Mouse (Mus musculus): ENCODE data around the gene Glcci1. TPM values are rescaled to one million over a fixed set of nuclear protein-coding genes. Genes with fewer than 3 reads are reported as not detected.

Glcci1 gene
- total and polyA plus RNA-seq, 2 experiments from 2014 or later: 5.1 to 11.1 TPM

- peaks cover 15% of the 10 kb centered on the region for H3K36me3 ChIP-seq (ENCODE audit: insufficient read depth, low read length)
- no peak for ATAC-seq (ENCODE audit: low FRiP score)
- TF ChIP-seq CTCF (IDR thresholded peaks at IDR 0.05): no peak
- H3K4me3 ChIP-seq (ENCODE audit: low read depth, low read length): no peak overlapping the region
- 77% methylated on average over 8 of the region's 8 CpGs for WGBS
- H3K27ac ChIP-seq (ENCODE audit: low read depth, low read length): no peak overlapping the region
- DNase-seq (ENCODE audit: low spot score): no peak
- H3K4me1 ChIP-seq (ENCODE audit: insufficient read depth, low read length): no peaks in the 10 kb centered on the region
- no peak overlapping the region for H3K4me2 ChIP-seq (ENCODE audit: low read depth, low read length, poor library complexity, severe bottlenecking)
- H3K9ac ChIP-seq (replicated peaks; ENCODE audit: low read length, poor library complexity, severe bottlenecking): no peak overlapping the region
- H3K27me3 ChIP-seq (ENCODE audit: insufficient read depth, low read length): no peaks in the 10 kb centered on the region
- no peaks in the 10 kb centered on the region for H3K9me3 ChIP-seq (ENCODE audit: low read length)
These were observed 122.0 kb downstream of the Glcci1 start for GRCm38 (mm10) chr6:8631362-8631761.

- ATAC-seq (ENCODE audit: low FRiP score) (no peak), DNase-seq (ENCODE audit: low spot score) (no peak)
- WGBS: 77% methylated on average over 5 of the region's 5 CpGs
- H3K4me2 ChIP-seq (ENCODE audit: low read depth, low read length, poor library complexity, severe bottlenecking): no peak overlapping the region
- no peak overlapping the region for H3K27ac ChIP-seq (ENCODE audit: low read depth, low read length)
- no peak overlapping the region for H3K4me3 ChIP-seq (ENCODE audit: low read depth, low read length)
- H3K27me3 ChIP-seq (ENCODE audit: insufficient read depth, low read length): no peaks in the 10 kb centered on the region
- H3K4me1 ChIP-seq (ENCODE audit: insufficient read depth, low read length): no peaks in the 10 kb centered on the region
- peaks cover 15% of the 10 kb centered on the region for H3K36me3 ChIP-seq (ENCODE audit: insufficient read depth, low read length)
- TF ChIP-seq CTCF (IDR thresholded peaks at IDR 0.05): no peak
- no peak overlapping the region for H3K9ac ChIP-seq (replicated peaks; ENCODE audit: low read length, poor library complexity, severe bottlenecking)
- H3K9me3 ChIP-seq (ENCODE audit: low read length): no peaks in the 10 kb centered on the region
These were observed 122.7 kb downstream of the Glcci1 start for GRCm38 (mm10) chr6:8631986-8632632.

- H3K4me3 ChIP-seq (ENCODE audit: low read depth, low read length): no peak overlapping the region
- no peaks in the 10 kb centered on the region for H3K4me1 ChIP-seq (ENCODE audit: insufficient read depth, low read length)
- no peak for TF ChIP-seq CTCF (IDR thresholded peaks at IDR 0.05)
- no peaks in the 10 kb centered on the region for H3K27me3 ChIP-seq (ENCODE audit: insufficient read depth, low read length)
- no peak overlapping the region for H3K9ac ChIP-seq (replicated peaks; ENCODE audit: low read length, poor library complexity, severe bottlenecking)
- 95% methylated on average over 4 of the region's 4 CpGs for WGBS
- no peak for DNase-seq (ENCODE audit: low spot score)
- no peak overlapping the region for H3K4me2 ChIP-seq (ENCODE audit: low read depth, low read length, poor library complexity, severe bottlenecking)
- no peak overlapping the region for H3K27ac ChIP-seq (ENCODE audit: low read depth, low read length)
- ATAC-seq (ENCODE audit: low FRiP score): no peak
- no peaks in the 10 kb centered on the region for H3K9me3 ChIP-seq (ENCODE audit: low read length)
- H3K36me3 ChIP-seq (ENCODE audit: insufficient read depth, low read length): peaks cover 15% of the 10 kb centered on the region
These were observed 123.3 kb downstream of the Glcci1 start for GRCm38 (mm10) chr6:8632701-8633100.

GRCm38 (mm10) chr6:8638122-8638521, 128.7 kb downstream of the Glcci1 start:
- DNase-seq (ENCODE audit: low spot score) (no peak), ATAC-seq (ENCODE audit: low FRiP score) (no peak)
- TF ChIP-seq CTCF (IDR thresholded peaks at IDR 0.05): no peak
- H3K9ac ChIP-seq (replicated peaks; ENCODE audit: low read length, poor library complexity, severe bottlenecking): no peak overlapping the region
- no peaks in the 10 kb centered on the region for H3K9me3 ChIP-seq (ENCODE audit: low read length)
- 82% methylated on average over 4 of the region's 4 CpGs for WGBS
- H3K27ac ChIP-seq (ENCODE audit: low read depth, low read length): no peak overlapping the region
- no peaks in the 10 kb centered on the region for H3K27me3 ChIP-seq (ENCODE audit: insufficient read depth, low read length)
- H3K4me3 ChIP-seq (ENCODE audit: low read depth, low read length): no peak overlapping the region
- H3K4me2 ChIP-seq (ENCODE audit: low read depth, low read length, poor library complexity, severe bottlenecking): no peak overlapping the region
- H3K4me1 ChIP-seq (ENCODE audit: insufficient read depth, low read length): no peaks in the 10 kb centered on the region
- peaks cover 3% of the 10 kb centered on the region for H3K36me3 ChIP-seq (ENCODE audit: insufficient read depth, low read length)

- no peak for ATAC-seq (ENCODE audit: low FRiP score)
- H3K9me3 ChIP-seq (ENCODE audit: low read length): no peaks in the 10 kb centered on the region
- H3K4me1 ChIP-seq (ENCODE audit: insufficient read depth, low read length): no peaks in the 10 kb centered on the region
- WGBS: 94% methylated on average over 4 of the region's 4 CpGs
- TF ChIP-seq CTCF (IDR thresholded peaks at IDR 0.05): no peak
- peaks cover 3% of the 10 kb centered on the region for H3K36me3 ChIP-seq (ENCODE audit: insufficient read depth, low read length)
- no peak overlapping the region for H3K9ac ChIP-seq (replicated peaks; ENCODE audit: low read length, poor library complexity, severe bottlenecking)
- no peaks in the 10 kb centered on the region for H3K27me3 ChIP-seq (ENCODE audit: insufficient read depth, low read length)
- H3K4me3 ChIP-seq (ENCODE audit: low read depth, low read length): no peak overlapping the region
- DNase-seq (ENCODE audit: low spot score): no peak
- H3K27ac ChIP-seq (ENCODE audit: low read depth, low read length): no peak overlapping the region
- no peak overlapping the region for H3K4me2 ChIP-seq (ENCODE audit: low read depth, low read length, poor library complexity, severe bottlenecking)
These were observed 129.5 kb downstream of the Glcci1 start for GRCm38 (mm10) chr6:8638899-8639298.

GRCm38 (mm10) chr6:8639526-8639925, 130.1 kb downstream of the Glcci1 start:
- Histone ChIP-seq H3K36me3 (ENCODE audit: insufficient read depth, low read length) (peaks cover 3% of the 10 kb centered on the region), H3K4me2 (ENCODE audit: low read depth, low read length, poor library complexity, severe bottlenecking) (no peak overlapping the region), H3K4me1 (ENCODE audit: insufficient read depth, low read length) (no peaks in the 10 kb centered on the region), H3K9ac (replicated peaks; ENCODE audit: low read length, poor library complexity, severe bottlenecking) (no peak overlapping the region), H3K9me3 (ENCODE audit: low read length) (no peaks in the 10 kb centered on the region), H3K4me3 (ENCODE audit: low read depth, low read length) (no peak overlapping the region), H3K27me3 (ENCODE audit: insufficient read depth, low read length) (no peaks in the 10 kb centered on the region), H3K27ac (ENCODE audit: low read depth, low read length) (no peak overlapping the region)
- 88% methylated on average over 2 of the region's 2 CpGs for WGBS
- DNase-seq (ENCODE audit: low spot score) (no peak), ATAC-seq (ENCODE audit: low FRiP score) (no peak)
- TF ChIP-seq CTCF (IDR thresholded peaks at IDR 0.05): no peak
